Mouse (Mus musculus) urinary bladder, postnatal 10 days (tissue): ENCODE data around the gene Atmin.

Source experiments
- DNase-seq: peaks from one replicate; pipeline ENCODE4 v3.0.0; 2022; ENCODE audit warnings: low spot score

Gene Atmin

GRCm38 (mm10) chr8:116951369-116951768 is 8.2 kb downstream of the Atmin start:
- DNase-seq: no peak

GRCm38 (mm10) chr8:116951778-116952177 is 8.6 kb downstream of the Atmin start:
- DNase-seq: no peak

DNA sequence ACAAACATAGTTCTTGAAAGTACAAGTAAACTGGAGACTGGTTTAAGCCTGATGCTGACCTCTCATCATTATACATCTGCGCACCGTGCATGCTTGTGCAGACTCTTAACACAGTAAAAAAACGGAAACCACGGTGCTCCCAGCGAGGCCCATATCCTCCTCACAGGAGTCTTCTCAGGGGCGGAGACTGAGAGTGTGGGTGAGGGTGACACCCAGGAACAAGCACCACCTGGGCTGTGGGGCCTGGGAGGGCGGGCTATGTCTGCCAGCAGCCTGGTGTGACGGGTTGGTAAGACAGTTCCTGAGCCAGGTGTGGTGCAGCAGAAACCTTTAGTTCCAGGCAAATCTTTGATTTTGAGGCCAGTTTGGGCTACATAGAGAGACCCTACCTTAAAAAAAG is 9.2 kb downstream of the Atmin start:
- no peak for DNase-seq

- no peak for DNase-seq
Measured at GRCm38 (mm10) chr8:116954415-116954814, 11.2 kb downstream of the Atmin start.

- DNase-seq: no peak
Measured at GRCm38 (mm10) chr8:116969531-116969930, 26.3 kb downstream of the Atmin start.

DNA sequence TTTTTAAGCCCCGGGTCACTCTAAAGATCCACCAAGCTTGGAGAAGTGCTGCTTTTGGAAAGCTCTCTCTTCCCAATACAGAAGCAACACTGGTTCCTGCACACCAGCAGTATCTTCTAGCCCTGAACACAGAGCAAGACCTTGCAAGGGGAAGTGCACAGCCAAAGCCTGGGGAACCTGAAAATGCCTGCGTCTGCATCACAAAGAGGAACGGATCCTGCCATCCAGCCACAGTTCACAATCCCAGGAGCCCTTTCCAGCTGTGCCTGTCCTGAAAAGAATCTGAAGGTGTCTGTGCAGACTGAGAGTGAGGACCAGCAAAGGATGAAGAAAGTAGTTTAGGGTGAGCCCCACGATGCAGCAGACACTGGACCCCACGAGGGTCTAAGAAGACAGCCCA is 31.9 kb downstream of the Atmin start:
- DNase-seq: no peak

GRCm38 (mm10) chr8:116975606-116976005 is 32.4 kb downstream of the Atmin start:
- no peak for DNase-seq

GRCm38 (mm10) chr8:116978052-116978451 is 34.9 kb downstream of the Atmin start:
- no peak for DNase-seq

DNA sequence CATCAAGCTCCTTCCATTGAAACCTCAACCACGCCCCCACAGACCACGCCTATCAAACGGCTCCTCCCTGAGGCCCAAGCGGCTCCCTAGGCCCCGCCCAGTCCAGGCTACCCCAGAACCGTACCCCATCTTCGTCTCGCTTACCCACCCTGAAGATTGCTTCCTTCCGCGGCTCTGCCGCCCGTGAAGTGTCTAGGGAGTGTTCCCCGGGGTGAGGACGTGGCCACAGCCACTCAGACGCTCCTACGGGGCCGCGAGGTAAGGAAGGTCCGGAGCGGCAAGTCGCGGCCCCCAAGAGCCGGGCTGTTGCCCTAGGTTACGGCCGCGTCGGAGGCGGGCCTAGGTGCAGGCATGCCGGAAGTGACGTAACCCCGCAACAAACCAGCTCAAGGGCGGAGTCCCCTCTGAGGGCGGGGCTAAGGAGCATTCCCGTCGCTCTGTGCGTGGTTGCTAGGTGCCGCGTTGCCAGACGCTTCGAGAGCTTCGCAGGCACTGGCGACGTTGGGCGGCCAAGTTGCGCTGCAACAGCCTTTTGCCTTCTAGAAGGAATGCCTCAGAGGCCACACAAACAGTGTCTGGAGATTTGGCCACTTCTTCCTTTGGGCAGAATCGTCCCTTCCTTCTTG is 35.6 kb downstream of the Atmin start, which contains the start of gene 1700030J22Rik:
Gene 1700030J22Rik (minus strand): TSS at position 329 of the 626 bp plus-strand sequence.
- peak; percentile 89 for DNase-seq

GRCm38 (mm10) chr8:116980117-116980516 is 36.9 kb downstream of the Atmin start:
- DNase-seq: no peak

DNA sequence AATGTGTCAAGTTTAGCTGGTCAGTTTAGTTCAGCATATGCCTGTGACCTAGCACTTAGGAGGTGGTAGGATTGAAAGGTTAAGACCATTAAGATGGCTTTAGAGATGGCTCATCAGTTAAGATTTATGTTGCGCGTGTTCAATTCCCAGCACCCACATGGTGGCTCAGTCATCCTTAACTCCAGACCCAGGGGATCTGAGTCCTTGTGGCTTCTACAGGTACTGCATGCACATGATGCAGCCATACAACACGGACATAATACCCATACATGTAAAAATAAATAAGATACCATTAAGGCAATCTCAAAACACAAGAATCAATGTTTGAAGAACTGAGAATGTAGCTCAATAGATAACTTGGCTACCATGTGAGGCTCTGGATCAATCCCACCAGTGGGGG is 46.6 kb downstream of the Atmin start:
- no peak for DNase-seq

GRCm38 (mm10) chr8:116991241-116991640 is 48.0 kb downstream of the Atmin start:
- DNase-seq: no peak

- no peak for DNase-seq
Measured at GRCm38 (mm10) chr8:116992176-116992971, 49.2 kb downstream of the Atmin start.

DNA sequence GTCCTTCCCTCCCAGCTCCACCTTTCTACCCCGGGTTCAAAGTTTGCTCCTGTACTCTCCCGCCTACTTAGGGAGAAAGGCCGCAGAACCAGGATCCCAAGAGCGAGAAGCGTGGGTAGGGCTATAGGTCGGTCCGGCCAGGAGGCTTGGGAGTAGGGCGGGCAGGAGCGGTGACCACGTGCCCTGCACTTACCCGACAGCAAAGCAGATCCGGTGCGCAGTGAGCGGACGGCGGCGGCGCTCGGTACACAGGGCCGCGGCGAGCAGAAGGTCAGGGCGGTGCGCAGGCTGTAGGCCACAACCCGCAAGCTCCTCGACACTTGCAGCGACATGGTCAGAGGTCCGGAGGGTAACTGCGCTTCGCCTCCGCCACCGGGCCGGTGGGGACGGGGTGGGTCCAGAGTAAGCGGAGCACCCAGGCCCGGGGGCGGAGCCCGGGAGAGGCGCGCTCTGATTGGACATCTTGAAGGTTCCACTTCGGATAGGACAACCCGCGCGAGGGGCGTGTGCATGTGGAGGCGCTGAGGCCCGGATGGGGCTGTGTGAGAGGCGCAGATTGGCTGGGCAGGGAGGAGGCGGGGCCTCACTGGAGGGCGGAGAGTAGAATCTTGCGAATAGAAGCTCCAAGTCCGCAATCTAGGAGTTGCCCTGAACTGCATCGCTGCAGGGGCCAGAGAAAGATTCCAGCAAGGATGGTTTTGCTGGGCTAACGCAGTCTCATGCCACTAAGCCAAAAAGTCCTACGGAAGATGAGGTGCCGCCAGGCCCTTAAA is 50.1 kb downstream of the Atmin start, which contains the start of gene Gcsh:
Gene Gcsh (minus strand): TSS at position 443 of the 773 bp plus-strand sequence.
- DNase-seq: peak; percentile 96

- DNase-seq: no peak
Measured at GRCm38 (mm10) chr8:116994016-116994716, 51.0 kb downstream of the Atmin start.
